Mouse (Mus musculus): ENCODE data around the gene Narfl.

The Narfl gene

DNA sequence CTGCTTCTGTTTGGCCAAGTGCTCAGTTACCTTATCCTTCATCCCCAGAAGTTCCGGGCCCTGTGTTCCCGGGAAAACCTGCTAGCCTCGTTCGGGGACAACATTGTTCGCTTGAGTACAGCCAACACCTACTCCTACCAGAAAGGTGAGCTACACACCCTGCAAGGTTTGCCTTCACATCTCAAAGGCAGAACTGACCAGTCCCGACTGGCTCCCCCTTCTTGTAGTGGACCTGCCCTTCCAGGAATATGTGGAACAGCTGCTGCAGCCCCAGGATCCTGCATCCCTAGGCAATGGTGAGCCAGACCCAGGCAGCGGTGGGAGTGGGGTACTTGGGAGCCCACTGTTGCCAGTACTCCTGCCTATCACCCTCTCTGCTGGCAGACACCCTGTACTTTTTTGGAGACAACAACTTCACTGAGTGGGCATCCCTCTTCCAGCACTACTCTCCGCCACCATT is 56.0 kb downstream of the Narfl start:
- DNase-seq (ENCODE audit: low read depth, low spot score): no peak

GRCm38 (mm10) chr17:25830200-25830753 is 56.7 kb downstream of the Narfl start:
- DNase-seq (ENCODE audit: low read depth, low spot score): no peak

GRCm38 (mm10) chr17:25830806-25831431 is 57.3 kb downstream of the Narfl start:
- no peak for DNase-seq (ENCODE audit: low read depth, low spot score)

GRCm38 (mm10) chr17:25831451-25832281 is 58.1 kb downstream of the Narfl start:
- DNase-seq (ENCODE audit: low read depth, low spot score): no peak

GRCm38 (mm10) chr17:25832436-25833290 is 59.1 kb downstream of the Narfl start:
- DNase-seq (ENCODE audit: low read depth, low spot score): peak; percentile 99
